8 mouse cellular contexts compared by ENCODE assay signal in genomic region chr2:133552842-133553465, GRCm38 (mm10). TPM values are rescaled to one million over a fixed set of nuclear protein-coding genes. Genes with fewer than 3 reads are reported as not detected.
DNase-seq lines count a peak whose midpoint lies in the region; ATAC-seq and TF ChIP-seq lines count a peak whose summit lies in the region.

No protein-coding gene starts in this region.

- TF ChIP-seq CTCF in small intestine, adult 2 months (IDR thresholded peaks at IDR 0.05; ENCODE audit: extremely low read depth, insufficient read length, insufficient replicate concordance, low read depth, low read length): no peak

- H3K27ac ChIP-seq in embryonic facial prominence, embryonic 10.5 days (replicated peaks): peak overlapping the region; percentile 75
- H3K27ac ChIP-seq in kidney, embryonic 15.5 days: no peak overlapping the region
- peak overlapping the region; percentile 58 for H3K27ac ChIP-seq in small intestine, adult 2 months (ENCODE audit: insufficient read depth, low read depth, low read length)

- no peaks in the 10 kb centered on the region for H3K36me3 ChIP-seq in embryonic facial prominence, embryonic 10.5 days (replicated peaks)
- no peaks in the 10 kb centered on the region for H3K36me3 ChIP-seq in kidney, embryonic 15.5 days
- no peaks in the 10 kb centered on the region; the same call in 1 of the 2 replicates for H3K36me3 ChIP-seq in small intestine, adult 2 months (ENCODE audit: control insufficient read depth, insufficient read depth, low read length)

- H3K4me2 ChIP-seq in kidney, embryonic 15.5 days: peak overlapping the region; percentile 97

- WGBS in embryonic facial prominence, embryonic 10.5 days: under 1% methylated on average over 48 of the region's 48 CpGs
- 1% methylated on average over 42 of the region's 48 CpGs for WGBS in kidney, embryonic 15.5 days
- 4% methylated on average over 48 of the region's 48 CpGs for WGBS in small intestine, adult 2 months

- peaks cover 92% of the 10 kb centered on the region for H3K27me3 ChIP-seq in embryonic facial prominence, embryonic 10.5 days (replicated peaks; ENCODE audit: low read depth, poor library complexity, severe bottlenecking)
- H3K27me3 ChIP-seq in kidney, embryonic 15.5 days: peaks cover 64% of the 10 kb centered on the region
- no peaks in the 10 kb centered on the region for H3K27me3 ChIP-seq in small intestine, adult 2 months (ENCODE audit: control insufficient read depth, insufficient read depth, low read length)

- no peak for TF ChIP-seq POLR2A in small intestine, adult 2 months (IDR thresholded peaks at IDR 0.05; ENCODE audit: low read depth, low read length)

- ATAC-seq in kidney, embryonic 15.5 days (replicated peaks; ENCODE audit: low FRiP score): peak; percentile 31

- H3K9ac ChIP-seq in kidney, embryonic 15.5 days: peak overlapping the region; percentile 61

- peaks cover 29% of the 10 kb centered on the region for H3K4me1 ChIP-seq in embryonic facial prominence, embryonic 10.5 days
- H3K4me1 ChIP-seq in kidney, embryonic 15.5 days: peaks cover 34% of the 10 kb centered on the region
- peaks cover 2% of the 10 kb centered on the region for H3K4me1 ChIP-seq in small intestine, adult 2 months (ENCODE audit: control insufficient read depth, insufficient read depth, insufficient read length, low read length)

- no peaks in the 10 kb centered on the region for H3K9me3 ChIP-seq in embryonic facial prominence, embryonic 10.5 days
- no peaks in the 10 kb centered on the region for H3K9me3 ChIP-seq in kidney, embryonic 15.5 days (replicated peaks)

- peak overlapping the region; percentile 71 for H3K4me3 ChIP-seq in embryonic facial prominence, embryonic 10.5 days
- peak overlapping the region; percentile 63 for H3K4me3 ChIP-seq in kidney, embryonic 15.5 days (replicated peaks)
- H3K4me3 ChIP-seq in small intestine, adult 2 months (ENCODE audit: low read depth, low read length): peak overlapping the region; percentile 99

- DNase-seq in adrenal gland, postnatal 10 days: peak; percentile 62
- peak; percentile 74 for DNase-seq in embryonic facial prominence, embryonic 10.5 days (ENCODE audit: low spot score)
- DNase-seq in heart, adult 8-10 months (ENCODE audit: low spot score): peak; percentile 44
- DNase-seq in lung, postnatal 10 days: peak; percentile 63
- no peak for DNase-seq in layer of hippocampus, adult 9-10 months (ENCODE audit: low spot score)
- DNase-seq in left cerebral cortex, adult 9 months (ENCODE audit: low spot score in 2 of 2): no peak

RNA-seq across cellular contexts. Expression of gene Bmp2, which starts 1.0 kb away (rescaled TPM):
- total RNA-seq in adrenal gland, postnatal 10 days (2021): 10 to 100 TPM in 1 of 2 experiments, 1 to 10 TPM in 1; 9.4 to 12.8 TPM
- polyA plus RNA-seq in embryonic facial prominence, embryonic 10.5 days (2016; fragmentation: Nextera tagmentation; extraction: Ambion mirVana): 2.0 and 2.5 TPM in 2 replicates
- total RNA-seq in heart, adult 8-10 months (2022): 1 to 10 TPM; 1.0 to 1.3 (median 1.2) TPM
- polyA plus RNA-seq in kidney, embryonic 15.5 days (2015; fragmentation: Nextera tagmentation; extraction: Ambion mirVana): 10.7 and 13.5 TPM in 2 replicates
- polyA plus RNA-seq in small intestine, adult 2 months (2012; rRNA removed): 21.0 and 27.9 TPM in 2 replicates

Comparison
In these comparisons a context has a peak if more than half of its experiments do, and no peak if none do; other contexts are left out.
1. DNase-seq: peak in adrenal gland, postnatal 10 days (single experiment), embryonic facial prominence, embryonic 10.5 days (single experiment), heart, adult 8-10 months (single experiment) and lung, postnatal 10 days (single experiment); none in layer of hippocampus, adult 9-10 months (single experiment) and left cerebral cortex, adult 9 months (0 of 2).
2. Peak in every context shown above with its lines, with median percentiles within 50 percentile points of each other: H3K4me3 ChIP-seq.